Mouse (Mus musculus) adipocyte (in vitro differentiated cells): ENCODE measurements around the gene Thoc6.

Experiments
- DNase-seq: peaks from one replicate; pipeline ENCODE4 v3.0.0-alpha.2; 2016; ENCODE audit warnings: low spot score

Thoc6 gene

GRCm38 (mm10) chr17:23673424-23674073, at the start of gene Thoc6, which contains the start of gene Hcfc1r1:
Thoc6 (minus strand) TSS chr17:23673882.
Hcfc1r1 (plus strand) TSS chr17:23673596.
- peak; percentile 98 for DNase-seq

GRCm38 (mm10) chr17:23722376-23723125, 48.9 kb upstream of the Thoc6 start, which contains the start of gene 1520401A03Rik:
1520401A03Rik (minus strand) TSS chr17:23722783.
- no peak for DNase-seq

- no peak for DNase-seq
Observed at GRCm38 (mm10) chr17:23721886-23722285, 48.2 kb upstream of the Thoc6 start.

GRCm38 (mm10) chr17:23719455-23719854, 45.8 kb upstream of the Thoc6 start:
- DNase-seq: no peak

DNA sequence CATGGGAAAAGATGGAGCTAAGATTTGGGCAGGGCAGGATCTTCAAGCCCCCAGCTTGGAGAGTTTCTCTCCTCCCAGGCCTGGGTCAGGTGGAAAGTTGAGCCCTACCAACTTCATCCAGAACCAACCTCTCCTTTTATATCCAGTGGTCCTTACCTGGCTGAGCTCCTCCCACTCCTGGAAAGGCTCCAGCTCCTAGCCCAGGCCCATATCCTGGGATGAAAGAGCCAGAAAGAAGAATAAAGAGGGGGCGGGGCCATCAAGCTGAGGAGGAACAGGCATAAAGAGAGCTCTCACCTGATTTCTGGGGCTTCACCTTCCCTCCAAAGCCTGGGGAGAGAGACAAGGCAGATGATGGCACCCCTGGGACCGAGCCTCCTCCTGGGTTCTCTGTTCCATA, 43.3 kb upstream of the Thoc6 start:
- DNase-seq: no peak

DNA sequence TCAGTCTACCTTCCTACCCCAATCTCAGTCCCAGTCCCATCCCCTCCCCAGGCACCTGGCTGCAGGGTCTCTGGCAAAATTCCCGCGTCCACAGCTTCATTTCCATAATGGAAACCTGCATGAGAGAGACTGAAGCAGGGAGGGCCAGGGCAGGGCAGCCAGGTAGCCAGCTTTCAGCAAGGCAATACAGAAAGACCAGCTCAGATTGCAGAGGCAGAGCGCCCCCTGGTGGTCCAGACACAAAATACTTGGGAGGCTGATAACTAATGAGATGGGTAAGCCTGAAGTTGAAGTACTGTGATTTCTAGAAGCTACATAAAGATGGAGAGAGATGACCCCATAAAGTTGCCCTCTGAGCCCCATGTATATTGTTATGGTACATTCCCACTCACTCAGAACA, 32.5 kb upstream of the Thoc6 start:
- peak; percentile 78 for DNase-seq

GRCm38 (mm10) chr17:23705525-23706104, 31.9 kb upstream of the Thoc6 start:
- no peak for DNase-seq

GRCm38 (mm10) chr17:23704741-23705140, 31.1 kb upstream of the Thoc6 start:
- no peak for DNase-seq

DNA sequence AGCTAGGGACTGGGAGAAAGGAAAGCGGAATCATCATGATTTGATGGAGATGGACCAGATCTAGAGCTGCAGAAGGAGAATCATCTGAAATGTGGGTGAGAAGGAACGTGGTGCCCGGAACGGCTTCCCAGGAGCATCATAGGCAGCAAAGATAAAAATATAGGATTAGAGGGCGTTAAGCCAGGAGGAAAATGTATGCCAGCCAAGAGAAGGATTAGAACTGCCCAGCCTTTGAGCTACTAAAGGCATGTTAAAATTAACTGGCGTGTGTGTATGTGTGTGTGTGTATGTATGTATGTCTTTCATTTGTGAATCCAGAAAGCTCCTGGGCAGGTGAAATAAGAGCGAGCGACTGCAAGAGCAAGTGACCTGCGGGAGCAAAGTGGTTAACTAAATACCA, 29.6 kb upstream of the Thoc6 start:
- no peak for DNase-seq

DNA sequence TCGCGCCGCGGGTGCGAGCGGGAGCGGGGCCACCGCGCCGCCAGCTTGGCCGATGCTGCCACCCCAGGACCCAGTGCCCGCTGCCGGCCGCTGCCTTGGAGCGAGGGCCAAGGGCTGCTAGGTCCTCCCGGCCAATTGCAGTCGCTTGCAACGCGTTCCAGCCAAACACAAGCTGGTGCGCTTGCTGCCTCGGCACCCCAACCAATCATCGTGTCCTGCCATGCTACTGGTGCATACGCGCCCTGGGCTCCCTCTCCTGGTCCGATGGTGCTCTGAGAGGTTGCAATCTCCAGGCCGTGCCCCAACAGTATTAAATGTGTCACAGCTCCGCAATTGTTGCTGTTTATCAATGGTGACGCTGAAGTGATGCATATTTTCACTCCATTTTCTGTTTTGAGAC, 26.4 kb upstream of the Thoc6 start:
- peak; percentile 97 for DNase-seq

DNA sequence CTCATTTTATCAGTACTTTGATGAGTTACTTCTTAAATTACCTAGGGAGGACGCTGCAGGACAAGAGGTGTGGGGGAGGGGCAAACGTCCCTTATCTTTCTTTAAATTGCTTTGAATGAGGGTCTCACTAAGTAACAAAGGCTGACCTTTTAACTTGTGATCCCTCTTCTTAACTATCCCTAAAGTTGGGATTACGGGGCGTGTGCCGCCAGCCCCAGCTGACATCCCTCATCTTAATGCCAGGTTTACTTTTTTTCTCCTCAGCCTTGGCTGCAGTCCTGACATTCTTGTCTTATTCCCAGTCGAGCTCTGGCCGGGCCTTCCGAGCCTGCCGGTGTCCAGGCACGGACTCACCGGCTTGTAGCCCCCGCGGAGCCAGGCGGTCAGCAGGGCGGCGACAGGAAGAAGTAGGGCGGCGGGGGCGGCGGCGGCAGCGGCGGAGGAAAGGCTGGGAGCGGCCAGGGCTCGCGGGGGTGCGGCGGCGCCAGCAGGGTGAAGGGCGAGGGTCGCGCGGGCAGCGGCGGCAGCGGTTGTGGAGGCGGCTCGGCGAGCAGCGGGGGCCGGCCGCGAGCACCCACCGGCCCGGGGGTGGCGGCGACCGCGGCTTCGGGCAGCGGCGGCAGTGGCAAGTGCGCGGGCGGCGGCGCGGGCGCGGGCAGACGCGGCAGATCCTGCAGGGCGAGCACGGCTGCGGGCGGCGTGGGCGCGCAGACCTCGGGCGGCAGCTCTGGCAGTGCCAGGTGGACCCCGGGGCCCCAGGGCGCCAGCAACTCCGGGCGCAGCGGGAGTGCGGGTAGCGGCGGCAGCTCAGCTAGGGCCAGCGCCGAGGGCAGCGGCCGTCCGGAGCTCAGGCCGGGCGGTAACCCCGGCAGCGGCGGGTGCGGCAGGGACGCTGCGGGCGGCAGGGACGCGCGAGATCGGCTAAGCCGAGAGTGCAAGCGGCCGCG, 25.7 kb upstream of the Thoc6 start:
- peak; percentile 66 for DNase-seq

DNA sequence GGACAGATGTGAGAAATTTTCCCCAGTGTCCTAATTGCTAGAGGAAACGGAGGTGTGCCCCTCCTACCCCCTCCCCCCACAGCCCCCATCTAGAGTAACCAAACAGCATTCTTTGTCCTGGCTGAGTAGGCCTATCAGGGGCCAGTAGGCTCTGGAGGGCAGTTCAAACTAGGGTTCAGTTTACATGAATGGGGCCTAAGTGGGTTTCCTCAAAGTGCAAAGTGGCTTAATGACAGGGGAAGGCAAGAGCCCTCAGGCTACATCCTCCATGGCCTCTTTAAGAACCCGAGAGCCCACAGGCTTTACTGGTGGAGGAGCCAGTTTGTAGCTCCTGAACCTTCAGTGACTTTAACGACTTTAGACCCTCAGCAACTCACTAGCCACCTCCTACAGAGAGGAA, 22.1 kb upstream of the Thoc6 start:
- no peak for DNase-seq

DNA sequence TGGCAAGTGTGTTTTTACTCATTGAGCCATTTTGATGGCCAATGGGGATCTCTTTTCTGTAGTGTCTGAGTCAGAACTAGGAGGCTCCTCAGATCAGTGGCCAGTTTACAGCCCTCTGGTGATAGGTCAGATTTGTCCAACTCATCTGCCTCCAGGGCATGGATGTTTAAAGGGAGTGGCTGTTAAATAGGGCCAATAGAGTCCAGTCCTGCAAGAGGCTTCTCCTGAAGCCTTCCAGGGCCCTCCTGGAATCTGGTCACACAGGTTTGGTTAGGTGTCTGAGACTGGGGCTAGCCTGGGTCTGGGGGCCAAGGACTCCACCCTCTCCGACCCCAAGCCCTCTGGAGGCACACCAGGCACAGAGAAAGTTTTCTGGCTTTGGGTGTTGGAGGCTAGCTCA, 20.8 kb upstream of the Thoc6 start:
- no peak for DNase-seq

DNA sequence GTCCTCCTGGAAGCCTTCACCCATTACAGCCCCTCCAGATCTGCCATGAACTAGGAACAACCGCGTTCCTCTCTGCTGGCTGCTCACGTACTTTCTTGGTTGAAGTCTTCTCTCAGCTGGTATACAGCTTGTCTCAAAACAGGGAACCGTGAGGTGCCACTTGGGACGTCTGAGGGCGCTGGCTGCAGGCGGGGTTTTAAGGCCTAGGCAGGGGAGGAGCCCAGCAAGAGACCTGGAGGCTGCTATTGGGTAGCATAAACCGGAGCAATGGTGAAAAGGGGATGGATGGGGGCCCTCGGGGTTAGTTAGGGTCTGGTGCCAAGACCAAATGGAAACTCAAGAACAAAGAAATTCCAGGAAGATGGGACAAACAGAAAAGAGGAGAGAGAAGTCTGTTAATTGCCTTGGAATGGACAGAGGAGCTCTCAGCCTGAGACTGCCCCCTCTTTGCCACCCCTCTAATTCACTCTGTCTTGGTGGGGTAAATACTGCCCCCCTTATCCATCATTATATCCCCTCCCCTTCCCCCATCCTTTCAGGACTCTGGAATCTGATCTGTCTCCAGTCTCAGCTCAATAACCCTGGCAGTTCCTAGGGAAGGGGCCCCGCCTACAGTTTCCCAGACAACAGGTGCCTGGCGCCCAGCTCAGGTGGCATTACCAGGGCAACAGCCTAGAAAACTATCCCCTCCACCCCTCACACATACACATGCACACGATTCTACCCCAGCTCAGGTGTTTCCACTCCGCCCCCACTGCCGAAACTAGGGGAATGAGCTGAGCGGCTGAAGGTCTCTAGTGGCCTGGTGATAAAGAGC, 10.4 kb upstream of the Thoc6 start, which contains the start of gene Cldn9:
Gene Cldn9, minus strand, starts transcription at position 171 of the 817 bp plus-strand sequence.
- DNase-seq: no peak

GRCm38 (mm10) chr17:23683226-23683625, 9.5 kb upstream of the Thoc6 start:
- DNase-seq: no peak

DNA sequence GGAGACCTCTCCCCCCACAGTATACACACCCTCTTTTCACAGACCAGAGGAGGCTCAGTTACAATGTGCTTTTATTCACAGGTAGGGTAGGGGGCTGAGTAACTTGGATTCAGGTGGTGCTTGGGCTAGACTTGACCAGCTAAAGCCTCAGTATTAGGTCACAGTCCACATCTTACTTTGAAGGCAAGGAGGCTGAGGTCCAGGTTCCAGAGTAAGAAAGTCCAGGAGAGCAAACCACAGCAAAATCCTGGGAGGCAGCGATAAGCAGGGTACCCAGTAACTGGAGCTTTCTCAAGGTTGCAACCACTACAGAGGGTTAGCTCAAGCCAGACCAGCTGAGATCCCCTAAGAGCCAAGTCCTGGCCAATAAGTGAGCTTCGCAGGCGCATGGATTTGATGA, 8.8 kb upstream of the Thoc6 start:
- no peak for DNase-seq

- no peak for DNase-seq
Observed at GRCm38 (mm10) chr17:23682092-23682491, 8.4 kb upstream of the Thoc6 start.

DNA sequence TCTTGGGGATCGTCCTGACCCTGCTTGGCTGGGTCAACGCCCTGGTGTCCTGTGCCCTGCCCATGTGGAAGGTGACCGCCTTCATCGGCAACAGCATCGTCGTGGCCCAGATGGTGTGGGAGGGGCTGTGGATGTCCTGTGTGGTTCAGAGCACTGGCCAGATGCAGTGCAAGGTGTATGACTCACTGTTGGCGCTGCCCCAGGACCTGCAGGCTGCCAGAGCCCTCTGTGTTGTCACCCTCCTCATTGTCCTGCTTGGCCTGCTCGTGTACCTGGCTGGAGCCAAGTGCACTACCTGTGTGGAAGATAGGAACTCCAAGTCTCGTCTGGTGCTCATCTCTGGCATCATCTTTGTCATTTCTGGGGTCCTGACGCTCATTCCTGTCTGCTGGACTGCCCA, 7.4 kb upstream of the Thoc6 start:
- DNase-seq: no peak

GRCm38 (mm10) chr17:23680336-23680735, 6.7 kb upstream of the Thoc6 start:
- no peak for DNase-seq

- no peak for DNase-seq
Observed at GRCm38 (mm10) chr17:23679127-23679835, 5.6 kb upstream of the Thoc6 start, which contains the start of gene Cldn6. Cldn6 (plus strand) TSS chr17:23679249.
